Mouse (Mus musculus): ENCODE data around the gene Olfr922.

The Olfr922 gene

DNA sequence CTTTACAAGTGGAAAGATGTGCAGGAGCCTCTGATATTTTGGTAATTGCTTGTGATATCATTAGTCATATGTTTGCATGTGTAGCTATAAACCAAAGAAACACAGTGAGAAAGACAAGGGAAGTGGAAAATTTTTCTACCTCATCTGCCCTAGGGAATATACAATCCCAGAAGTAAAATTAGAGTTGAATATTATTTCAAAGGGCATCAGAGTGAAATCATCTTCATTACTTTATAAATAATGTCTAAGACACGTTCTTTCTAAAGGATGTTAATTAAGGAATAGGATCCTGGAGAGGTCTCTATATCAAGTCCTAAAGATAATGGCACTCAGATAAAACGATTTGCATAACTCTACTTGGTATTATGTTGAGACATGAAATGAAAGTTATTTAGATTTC is at the start of gene Olfr922:
Olfr922 (plus strand) TSS at position 301 of the 400 bp plus-strand sequence.
- DNase-seq (ENCODE audit: low read depth) = no peak

DNA sequence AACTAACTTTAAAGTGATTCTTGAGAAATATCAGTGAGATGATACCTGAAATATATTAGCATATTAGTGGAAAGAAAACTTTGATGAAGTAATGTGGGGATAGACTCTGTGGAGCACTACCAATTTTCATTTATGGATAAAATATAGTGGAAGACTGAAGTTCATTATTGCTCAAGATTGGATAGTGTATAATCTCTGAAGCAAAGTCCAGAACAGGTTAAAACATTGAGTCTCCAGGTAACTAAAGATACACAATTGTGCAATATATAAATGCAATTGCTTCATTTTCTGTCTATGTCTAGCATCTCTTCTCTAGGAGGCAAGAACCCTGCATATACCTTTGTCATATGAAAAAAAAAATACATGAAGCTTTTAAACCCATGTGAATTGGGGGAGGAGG is 41.6 kb upstream of the Olfr922 start, which contains the start of gene Olfr921:
Olfr921 (plus strand) TSS at position 301 of the 400 bp plus-strand sequence.
- DNase-seq (ENCODE audit: low read depth) = no peak

DNA sequence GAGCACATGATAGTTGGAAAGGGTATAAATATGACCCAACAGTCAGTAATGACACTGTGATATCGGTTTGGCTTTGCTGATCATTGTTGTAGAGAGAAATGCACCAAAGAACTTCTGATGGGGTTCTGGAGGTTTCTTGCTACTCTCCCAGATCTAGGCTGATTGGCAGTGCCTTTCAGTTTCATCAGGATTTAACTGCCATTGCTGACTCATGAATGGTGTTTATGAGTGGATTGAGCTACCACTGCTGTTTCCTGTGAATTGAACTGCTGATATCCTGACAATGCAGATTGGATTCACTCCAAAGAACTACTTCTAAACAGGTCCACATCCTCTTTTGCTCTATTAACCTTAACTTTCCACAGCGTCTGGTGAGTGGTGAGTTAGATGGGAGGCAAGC is 21.7 kb upstream of the Olfr922 start:
- no peak for DNase-seq (ENCODE audit: low read depth)

DNA sequence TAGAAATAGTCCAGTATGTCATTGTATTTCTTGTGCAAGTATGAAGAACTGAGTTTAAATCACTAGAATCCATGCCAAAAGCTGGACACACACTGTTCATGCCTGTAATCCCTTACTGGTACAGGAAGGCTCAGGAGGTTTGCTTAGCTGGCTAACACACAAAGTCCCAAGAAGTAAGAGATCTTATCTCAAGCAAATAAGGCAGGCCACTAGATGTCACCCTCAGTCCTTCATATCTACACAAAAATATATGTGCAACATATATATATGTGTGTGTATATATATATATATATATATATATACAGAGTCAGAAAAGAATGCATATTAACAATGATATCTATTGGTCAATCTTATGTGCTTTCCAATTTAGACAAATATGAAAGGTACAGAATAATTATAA is 8.7 kb upstream of the Olfr922 start:
- no peak for DNase-seq (ENCODE audit: low read depth)

DNA sequence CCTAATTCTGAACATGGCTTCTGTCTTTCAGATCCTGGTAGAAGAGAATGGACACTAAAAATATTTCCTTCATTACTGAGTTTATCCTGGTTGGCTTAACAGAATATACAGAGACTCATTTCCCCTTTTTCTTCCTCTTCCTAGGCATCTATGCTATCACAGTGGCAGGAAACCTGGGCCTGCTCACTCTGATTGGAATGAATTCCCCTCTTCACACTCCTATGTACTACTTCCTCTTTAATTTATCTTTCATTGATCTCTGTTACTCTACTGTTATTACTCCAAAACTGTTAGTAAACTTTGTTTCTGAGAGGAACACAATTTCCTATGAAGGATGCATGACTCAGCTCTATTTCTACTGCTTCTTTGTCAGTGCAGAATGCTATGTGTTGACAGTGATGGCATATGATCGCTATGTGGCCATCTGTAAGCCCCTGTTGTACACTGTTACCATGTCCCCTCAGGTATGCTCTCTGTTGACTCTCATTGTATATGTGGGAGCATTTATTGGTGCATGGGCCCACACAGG is 1.1 kb downstream of the Olfr922 start:
- DNase-seq (ENCODE audit: low read depth) = no peak

DNA sequence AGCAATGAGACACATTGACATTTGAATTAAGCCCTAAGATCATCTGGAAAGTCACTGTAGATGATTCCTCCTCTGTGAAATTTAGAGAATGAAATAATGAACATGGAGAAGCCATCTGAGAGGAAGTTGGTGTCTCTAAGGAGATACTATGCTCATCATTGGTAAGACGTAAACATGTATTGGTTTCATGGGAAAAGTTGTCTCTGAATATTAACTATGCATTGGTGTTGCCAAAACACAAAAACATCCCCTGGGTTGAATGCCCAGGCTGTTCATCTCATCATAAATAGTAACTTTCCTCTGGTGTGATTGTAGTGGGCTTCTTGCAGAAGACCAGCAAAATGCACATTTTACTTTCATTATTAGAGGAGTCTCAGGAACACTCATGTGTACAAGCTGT is 11.8 kb downstream of the Olfr922 start, which contains the start of gene Olfr923:
Olfr923 (plus strand) TSS at position 301 of the 400 bp plus-strand sequence.
- no peak for DNase-seq (ENCODE audit: low read depth)

DNA sequence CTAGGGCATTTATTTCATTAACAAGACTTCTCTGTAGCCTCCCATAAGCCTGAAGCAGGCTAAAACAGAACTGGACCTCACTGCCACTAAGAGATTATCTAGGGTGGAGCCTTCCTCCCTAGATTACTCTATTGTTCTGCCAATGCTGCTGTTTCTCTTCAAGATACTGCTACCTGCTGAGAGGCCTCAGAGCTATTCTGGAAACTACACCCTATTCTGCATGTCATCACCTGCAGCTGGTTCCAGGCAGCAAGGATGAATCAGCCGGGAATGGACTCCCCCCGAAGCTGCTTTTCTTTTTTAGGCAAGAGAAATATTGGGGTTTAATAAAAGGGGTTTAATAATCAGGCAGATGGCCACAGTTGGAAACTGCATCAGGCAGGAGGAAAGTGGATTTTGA is 18.6 kb downstream of the Olfr922 start:
- DNase-seq (ENCODE audit: low read depth) = no peak

DNA sequence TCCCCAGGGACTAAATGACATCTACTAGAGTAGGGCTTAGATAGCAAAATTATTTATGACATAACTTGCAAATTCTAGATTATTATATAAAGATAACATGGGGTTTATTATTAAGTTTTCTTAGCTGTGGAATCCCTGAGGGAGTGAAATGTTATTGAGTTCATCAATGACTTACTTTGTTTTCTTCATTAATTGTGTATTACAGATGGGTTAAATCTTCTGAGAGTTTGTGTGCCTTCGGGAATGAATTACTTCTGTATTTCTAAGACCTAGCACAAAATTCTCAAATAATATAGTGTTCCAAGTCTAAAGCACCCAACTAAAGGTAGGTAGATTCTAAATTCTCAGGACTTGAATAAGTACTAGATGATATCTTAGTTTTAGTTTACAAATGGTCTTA is 29.7 kb downstream of the Olfr922 start, which contains the start of gene Olfr924:
Olfr924 (plus strand) TSS at position 301 of the 400 bp plus-strand sequence.
- DNase-seq (ENCODE audit: low read depth) = no peak

DNA sequence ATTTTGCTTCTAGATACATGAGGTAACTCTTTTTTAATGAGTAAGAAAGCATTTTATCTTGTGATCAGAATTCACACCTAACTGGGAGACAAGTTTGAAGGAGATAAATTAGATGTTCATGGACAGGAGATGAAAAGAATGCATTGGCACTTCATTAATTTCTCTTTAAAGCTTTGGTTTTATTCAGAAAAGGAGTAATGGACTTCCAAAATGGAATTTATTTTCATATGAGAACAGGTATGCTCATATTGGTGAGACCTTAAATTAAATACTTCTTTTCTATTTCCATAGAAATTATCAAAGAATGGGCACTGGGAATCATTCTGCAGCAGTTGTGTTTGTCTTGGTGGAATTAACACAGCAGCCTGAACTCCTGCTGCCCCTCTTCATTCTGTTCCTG is 40.3 kb downstream of the Olfr922 start, which contains the start of gene Olfr26:
Olfr26 (plus strand) TSS at position 301 of the 400 bp plus-strand sequence.
- DNase-seq (ENCODE audit: low read depth) = no peak

All from c-Kit-positive CD71-negative TER-119-negative erythroid progenitor cells, embryonic 14.5 days (primary cell).